ENCODE assay signal across 14 mouse cellular contexts in the genomic region with DNA sequence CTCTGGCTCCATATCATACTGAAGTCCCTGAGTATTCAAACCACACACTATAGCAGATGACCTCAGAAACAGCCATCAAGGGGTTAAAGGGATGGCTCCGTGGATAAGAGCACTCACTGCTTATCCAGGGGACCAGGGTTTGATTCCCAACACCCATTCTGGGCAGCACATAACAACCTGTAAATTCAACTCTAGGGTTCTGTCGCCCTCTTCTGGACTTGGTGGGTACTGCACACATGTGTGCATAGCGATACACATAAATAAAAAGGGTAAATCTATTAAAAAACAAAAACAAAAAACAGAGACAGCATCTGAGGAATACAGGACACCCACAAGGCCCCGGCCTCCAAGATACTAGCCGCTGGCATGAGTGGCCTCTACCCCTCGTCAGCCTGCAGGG. TPM values are rescaled to one million over a fixed set of nuclear protein-coding genes. Genes with fewer than 3 reads are reported as not detected.
A peak's percentile ranks its signal among the peaks of the same experiment; 100 is the strongest.
DNase-seq lines count a peak whose midpoint lies in the region; ATAC-seq and TF ChIP-seq lines count a peak whose summit lies in the region.
"Had no signal": no experiment of that assay in that cellular context is flagged by ENCODE, and none has a peak within 500 bp of the region (broad histone marks: within the 10 kb centered on the region; RNA-seq: fewer than 3 reads in every experiment).

No protein-coding gene starts in this region.

- no peak for ATAC-seq in kidney, postnatal 0 days (replicated peaks; ENCODE audit: low FRiP score, low read depth)
- no peak for ATAC-seq in kidney, embryonic 14.5 days (ENCODE audit: low FRiP score, low TSS enrichment)

- no peaks in the 10 kb centered on the region for H3K36me3 ChIP-seq in kidney, postnatal 0 days (ENCODE audit: insufficient read depth, low read length)
- H3K36me3 ChIP-seq in kidney, embryonic 14.5 days (ENCODE audit: control insufficient read depth, insufficient read depth, low read length) = no peaks in the 10 kb centered on the region
- H3K36me3 ChIP-seq in splenic B cell, adult 2 months (ENCODE audit: control insufficient read depth, insufficient read depth, low read length, poor library complexity, severe bottlenecking) = no peaks in the 10 kb centered on the region
- H3K36me3 ChIP-seq: neural tube, embryonic 12.5 days had no signal

- no peak overlapping the region for H3K27ac ChIP-seq in kidney, postnatal 0 days
- no peak overlapping the region for H3K27ac ChIP-seq in kidney, embryonic 14.5 days (ENCODE audit: low read depth, low read length)
- H3K27ac ChIP-seq: neural tube, embryonic 12.5 days had no signal

- H3K4me2 ChIP-seq in kidney, postnatal 0 days (ENCODE audit: low read length) = no peak overlapping the region
- no peak overlapping the region for H3K4me2 ChIP-seq in kidney, embryonic 14.5 days (replicated peaks; ENCODE audit: low read depth, low read length)
- H3K4me2 ChIP-seq: neural tube, embryonic 12.5 days had no signal

- peak; percentile 57 for TF ChIP-seq CTCF in kidney, postnatal 0 days (IDR thresholded peaks at IDR 0.05; ENCODE audit: low read depth)

- H3K27me3 ChIP-seq in kidney, postnatal 0 days (ENCODE audit: insufficient read depth, low read length) = no peaks in the 10 kb centered on the region
- H3K27me3 ChIP-seq in kidney, embryonic 14.5 days (ENCODE audit: control insufficient read depth, insufficient read depth, low read length) = no peaks in the 10 kb centered on the region
- no peaks in the 10 kb centered on the region; the same call in 1 of the 2 replicates for H3K27me3 ChIP-seq in splenic B cell, adult 2 months (ENCODE audit: control insufficient read depth, insufficient read depth, low read length, poor library complexity, severe bottlenecking)
- H3K27me3 ChIP-seq: neural tube, embryonic 12.5 days had no signal

- DNase-seq in kidney, postnatal 0 days (ENCODE audit: low spot score) = no peak
- DNase-seq in thymus, postnatal 14 days = peak; percentile 8
- DNase-seq in thymus, postnatal 10 days (ENCODE audit: low spot score in 2 of 2) = no peak
- DNase-seq in NIH3T3 (ENCODE audit: low read depth) = peak; percentile 13
- peak; percentile 47 for DNase-seq in splenic B cell, adult 2 months (ENCODE audit: low read depth, low spot score)
- DNase-seq in layer of hippocampus, postnatal 36 days = no peak
- no peak for DNase-seq in adrenal gland, postnatal 14 days
- DNase-seq: cerebellum, adult 18-20 months; heart, postnatal 36 days; kidney, postnatal 14 days; right cerebral cortex, postnatal 25 days had no signal

- H3K9me3 ChIP-seq in kidney, postnatal 0 days (replicated peaks; ENCODE audit: low read length) = no peaks in the 10 kb centered on the region
- H3K9me3 ChIP-seq in kidney, embryonic 14.5 days (ENCODE audit: control insufficient read depth, low read length) = peaks cover 8% of the 10 kb centered on the region

- no peak overlapping the region for H3K4me3 ChIP-seq in kidney, postnatal 0 days (replicated peaks; ENCODE audit: low read depth, low read length)
- no peak overlapping the region for H3K4me3 ChIP-seq in kidney, embryonic 14.5 days (ENCODE audit: low read length)
- H3K4me3 ChIP-seq: neural tube, embryonic 12.5 days had no signal

- H3K9ac ChIP-seq in kidney, postnatal 0 days (ENCODE audit: low read depth, low read length) = no peak overlapping the region
- H3K9ac ChIP-seq in kidney, embryonic 14.5 days (ENCODE audit: low read depth, low read length) = no peak overlapping the region
- H3K9ac ChIP-seq: neural tube, embryonic 12.5 days had no signal

- no peaks in the 10 kb centered on the region; the same call in 1 of the 2 replicates for H3K4me1 ChIP-seq in kidney, postnatal 0 days (replicated peaks; ENCODE audit: insufficient read depth, low read length)
- peaks cover 29% of the 10 kb centered on the region for H3K4me1 ChIP-seq in kidney, embryonic 14.5 days (ENCODE audit: control insufficient read depth, insufficient read depth, low read length)

- WGBS in kidney, postnatal 0 days = 69% methylated on average over 6 of the region's 6 CpGs
- WGBS in kidney, embryonic 14.5 days = 66% methylated on average over 6 of the region's 6 CpGs

RNA-seq across cellular contexts. Expression of a gene that starts 7.7 kb away (rescaled TPM):
- 5.1 and 5.9 TPM in 2 replicates for polyA plus RNA-seq in kidney, postnatal 0 days (2015; fragmentation: Nextera tagmentation; extraction: Ambion mirVana)
- polyA plus RNA-seq in kidney, embryonic 14.5 days (2014; fragmentation: Nextera tagmentation; extraction: Ambion mirVana) = 12.9 and 15.1 TPM in 2 replicates
- 10 to 100 TPM; 32.7 to 33.8 TPM for total RNA-seq in layer of hippocampus, postnatal 36 days (2021)
- total RNA-seq in adrenal gland, postnatal 14 days (2021) = 16.6 and 17.7 TPM in 2 replicates

RNA-seq across cellular contexts. Expression of a gene that starts 43.1 kb away (rescaled TPM):
- polyA plus RNA-seq in kidney, postnatal 0 days (2015; fragmentation: Nextera tagmentation; extraction: Ambion mirVana) = 0.80 and 1.4 TPM in 2 replicates
- polyA plus RNA-seq in kidney, embryonic 14.5 days (2014; fragmentation: Nextera tagmentation; extraction: Ambion mirVana) = 1.6 TPM in 1 of 2 replicates, not detected in the other
- 1 to 10 TPM; 1.0 to 1.1 TPM for total RNA-seq in layer of hippocampus, postnatal 36 days (2021)
- total RNA-seq in adrenal gland, postnatal 14 days (2021) = not detected in 2 replicates
- total RNA-seq: left cerebral cortex, postnatal 25 days had no signal

Comparison
In these comparisons a context has a peak if more than half of its experiments do, and no peak if none do; other contexts are left out.
1. DNase-seq: peak in thymus, postnatal 14 days (single experiment), NIH3T3 (single experiment) and splenic B cell, adult 2 months (single experiment); none in kidney, postnatal 0 days (single experiment), thymus, postnatal 10 days (0 of 2), layer of hippocampus, postnatal 36 days (0 of 2) and adrenal gland, postnatal 14 days (single experiment).